Mouse (Mus musculus) embryo, embryonic 10 days (tissue): ENCODE results near the gene C9.

Source experiments
- DNase-seq: peaks from one replicate; pipeline ENCODE4 v3.0.0-alpha.2; 2015; ENCODE audit warnings: low spot score

Gene C9

GRCm38 (mm10) chr15:6445135-6445534 is at the start of gene C9:
TSS of gene C9 (plus strand) at chr15:6445327.
- no peak for DNase-seq

GRCm38 (mm10) chr15:6398211-6398610 is 46.9 kb upstream of the C9 start:
- no peak for DNase-seq

- no peak for DNase-seq
Observed at GRCm38 (mm10) chr15:6398881-6399280, 46.2 kb upstream of the C9 start.

GRCm38 (mm10) chr15:6400115-6400514 is 45.0 kb upstream of the C9 start:
- peak; percentile 18 for DNase-seq

- no peak for DNase-seq
Observed at GRCm38 (mm10) chr15:6402433-6402832, 42.7 kb upstream of the C9 start.

- no peak for DNase-seq
Observed at GRCm38 (mm10) chr15:6404172-6404571, 41.0 kb upstream of the C9 start.

GRCm38 (mm10) chr15:6406771-6407170 is 38.4 kb upstream of the C9 start:
- DNase-seq = no peak

GRCm38 (mm10) chr15:6409031-6409430 is 36.1 kb upstream of the C9 start:
- no peak for DNase-seq

- DNase-seq = no peak
Observed at GRCm38 (mm10) chr15:6410161-6410560, 35.0 kb upstream of the C9 start.

- no peak for DNase-seq
Observed at GRCm38 (mm10) chr15:6411334-6411733, 33.8 kb upstream of the C9 start.

GRCm38 (mm10) chr15:6415317-6415716 is 29.8 kb upstream of the C9 start:
- no peak for DNase-seq

GRCm38 (mm10) chr15:6431777-6432176 is 13.3 kb upstream of the C9 start:
- no peak for DNase-seq

GRCm38 (mm10) chr15:6432411-6432810 is 12.7 kb upstream of the C9 start:
- DNase-seq = no peak

- DNase-seq = no peak
Observed at GRCm38 (mm10) chr15:6435281-6435680, 9.8 kb upstream of the C9 start.

GRCm38 (mm10) chr15:6435773-6436172 is 9.4 kb upstream of the C9 start:
- DNase-seq = peak; percentile 47

- DNase-seq = no peak
Observed at GRCm38 (mm10) chr15:6438685-6439084, 6.4 kb upstream of the C9 start.

- DNase-seq = no peak
Observed at GRCm38 (mm10) chr15:6444452-6444851, 675 bp upstream of the C9 start.

- no peak for DNase-seq
Observed at GRCm38 (mm10) chr15:6446181-6446580, 1.1 kb downstream of the C9 start.

- peak; percentile 52 for DNase-seq
Observed at GRCm38 (mm10) chr15:6448892-6449291, 3.8 kb downstream of the C9 start.

- DNase-seq = no peak
Observed at GRCm38 (mm10) chr15:6454461-6454860, 9.3 kb downstream of the C9 start.

GRCm38 (mm10) chr15:6461381-6461780 is 16.3 kb downstream of the C9 start:
- no peak for DNase-seq

- DNase-seq = no peak
Observed at GRCm38 (mm10) chr15:6463361-6463923, 18.3 kb downstream of the C9 start.

GRCm38 (mm10) chr15:6466995-6467394 is 21.9 kb downstream of the C9 start:
- DNase-seq = no peak

GRCm38 (mm10) chr15:6468845-6469244 is 23.7 kb downstream of the C9 start:
- DNase-seq = no peak

- DNase-seq = no peak
Observed at GRCm38 (mm10) chr15:6469384-6469783, 24.3 kb downstream of the C9 start.
